Mouse (Mus musculus): Measurements from ENCODE around the gene Oaz1.

Gene Oaz1

GRCm38 (mm10) chr10:80854913-80855748, 28.7 kb downstream of the Oaz1 start, which contains the start of the genes Lsm7 and Sppl2b:
Gene Lsm7, minus strand, starts transcription at chr10:80855209.
Gene Sppl2b, plus strand, starts transcription at chr10:80855275.
- DNase-seq = peak; percentile 95

DNA sequence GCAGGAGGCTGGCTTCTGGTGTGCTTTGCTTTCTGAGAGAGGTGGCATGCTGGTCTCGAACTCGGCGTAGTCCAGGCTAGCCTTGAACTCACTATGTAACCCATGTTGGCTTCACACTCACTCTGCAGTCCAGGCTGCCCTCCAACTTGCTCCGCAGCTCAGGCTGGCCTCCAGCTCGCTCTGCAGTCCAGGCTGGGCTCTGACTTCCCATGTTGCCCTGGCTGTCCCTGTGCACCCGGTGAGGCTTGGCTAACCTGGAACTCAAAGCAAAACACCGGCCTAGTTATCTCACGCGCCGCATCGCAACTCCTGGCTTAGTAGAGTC, 29.3 kb downstream of the Oaz1 start:
- DNase-seq = no peak

DNA sequence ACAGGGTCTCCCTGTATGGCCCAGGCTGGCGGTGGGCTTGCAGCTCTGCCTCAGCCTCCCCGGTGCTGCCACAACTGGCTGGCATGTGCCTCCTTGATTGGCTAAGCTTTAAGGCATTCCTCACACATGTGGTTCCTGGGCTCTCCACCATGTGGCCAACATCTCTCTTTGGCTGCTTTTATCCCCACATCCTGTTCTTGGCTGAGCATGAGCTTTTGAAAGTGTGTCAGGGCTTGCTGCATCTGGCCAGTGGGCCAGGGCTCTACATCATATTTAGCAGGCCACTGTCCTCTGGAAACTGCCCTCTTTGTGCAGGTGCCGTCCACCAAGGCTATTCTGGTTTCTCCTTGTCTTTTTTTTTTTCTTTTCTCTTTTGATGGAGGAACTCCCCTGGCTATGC, 29.8 kb downstream of the Oaz1 start:
- DNase-seq = peak; percentile 15

GRCm38 (mm10) chr10:80856908-80857307, 30.5 kb downstream of the Oaz1 start:
- DNase-seq = no peak

DNA sequence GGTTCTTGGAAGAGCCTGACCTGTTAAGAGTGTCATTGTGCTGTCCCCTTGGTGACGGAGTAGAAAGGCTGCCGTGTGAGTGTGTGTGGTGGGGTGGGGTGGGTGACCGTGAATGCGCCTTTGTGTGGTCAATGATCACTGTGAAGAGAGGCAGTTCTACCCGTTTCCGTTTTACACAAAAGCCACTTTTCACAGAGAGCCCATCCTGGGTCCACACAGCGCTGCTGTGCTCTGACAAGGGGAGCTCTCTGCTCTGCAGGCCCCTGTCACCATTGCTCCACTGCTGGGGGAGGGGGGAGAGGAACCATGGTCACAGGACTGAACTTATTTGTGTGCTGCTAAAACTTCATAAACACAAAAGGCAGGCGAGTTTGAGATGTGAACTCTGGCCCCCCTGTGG, 30.9 kb downstream of the Oaz1 start:
- DNase-seq = no peak

DNA sequence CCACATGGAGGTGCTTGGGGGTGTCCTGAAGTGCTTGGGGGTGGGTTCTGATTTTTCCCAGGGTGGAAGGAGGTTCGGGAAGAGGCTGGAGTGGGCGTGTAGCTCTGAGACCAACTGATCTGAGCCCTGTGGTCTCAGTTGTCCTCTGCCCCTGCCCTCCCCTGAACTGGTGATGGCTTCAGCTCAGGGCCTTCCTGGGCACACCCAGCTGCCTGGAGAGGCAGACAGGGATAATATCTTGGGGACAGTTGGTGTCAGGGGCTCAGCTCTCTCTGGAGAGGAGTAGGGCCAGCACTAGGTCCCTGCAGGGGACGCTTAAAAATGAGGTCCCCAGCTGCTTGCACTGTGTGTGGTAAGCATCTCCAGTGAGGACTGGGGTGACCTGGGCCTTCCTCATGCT, 31.4 kb downstream of the Oaz1 start:
- DNase-seq = no peak

DNA sequence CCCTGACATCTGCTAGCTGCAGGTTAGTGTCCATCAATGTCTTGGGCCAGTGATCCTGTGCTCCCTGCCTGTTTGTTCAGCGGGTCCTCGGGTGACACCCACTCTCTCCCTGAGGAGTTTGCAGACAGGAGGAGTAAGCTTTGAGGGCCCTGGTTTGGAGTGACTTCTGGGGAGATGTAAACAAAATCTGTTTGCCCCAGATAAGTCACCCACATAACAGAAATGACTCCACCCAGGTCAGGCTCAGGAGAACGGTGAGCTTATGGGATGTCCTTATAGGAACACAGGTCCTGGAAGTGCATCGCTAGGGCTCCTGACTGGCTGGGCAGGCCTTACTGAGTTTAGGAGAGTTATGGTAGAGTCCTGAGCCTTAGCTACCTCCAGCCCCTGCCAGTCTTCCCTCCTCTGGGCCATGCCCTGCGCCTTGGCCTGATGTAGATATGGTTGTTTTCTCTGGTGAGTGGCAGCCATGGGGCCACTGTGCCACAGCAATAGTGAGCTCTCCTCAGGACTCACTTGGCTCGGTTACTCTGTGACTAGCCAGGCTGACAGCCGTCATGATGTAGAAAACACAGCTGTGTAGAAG, 32.0 kb downstream of the Oaz1 start:
- no peak for DNase-seq

DNA sequence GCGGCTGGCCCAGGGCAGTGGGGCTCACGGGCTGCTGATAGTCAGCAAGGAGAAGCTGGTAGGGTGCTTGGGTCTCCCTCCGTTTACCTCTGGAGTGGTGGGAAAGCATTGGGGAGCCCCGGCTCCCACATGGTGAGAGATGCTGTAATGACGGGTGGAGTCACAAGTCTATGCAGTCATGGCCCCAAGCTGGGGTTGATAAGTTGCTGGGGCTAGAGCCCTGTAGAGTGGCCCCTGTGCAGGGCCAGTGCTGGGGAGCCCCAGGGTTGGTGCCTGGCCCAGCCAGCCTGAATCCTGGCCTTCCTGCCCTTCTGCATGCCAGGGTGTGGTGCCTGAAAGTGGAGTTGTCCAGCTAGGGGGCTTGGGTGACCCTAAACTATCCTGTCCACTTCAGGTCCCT, 35.8 kb downstream of the Oaz1 start:
- no peak for DNase-seq

- DNase-seq = no peak
Measured at GRCm38 (mm10) chr10:80864446-80864845, 38.0 kb downstream of the Oaz1 start.

- DNase-seq = no peak
Measured at GRCm38 (mm10) chr10:80870993-80871392, 44.5 kb downstream of the Oaz1 start.

GRCm38 (mm10) chr10:80871581-80871980, 45.1 kb downstream of the Oaz1 start, which contains the start of gene Tmprss9:
Gene Tmprss9, plus strand, starts transcription at chr10:80871848.
- DNase-seq = no peak

GRCm38 (mm10) chr10:80874035-80874434, 47.6 kb downstream of the Oaz1 start:
- no peak for DNase-seq

GRCm38 (mm10) chr10:80876028-80876427, 49.6 kb downstream of the Oaz1 start:
- DNase-seq = peak; percentile 78

DNA sequence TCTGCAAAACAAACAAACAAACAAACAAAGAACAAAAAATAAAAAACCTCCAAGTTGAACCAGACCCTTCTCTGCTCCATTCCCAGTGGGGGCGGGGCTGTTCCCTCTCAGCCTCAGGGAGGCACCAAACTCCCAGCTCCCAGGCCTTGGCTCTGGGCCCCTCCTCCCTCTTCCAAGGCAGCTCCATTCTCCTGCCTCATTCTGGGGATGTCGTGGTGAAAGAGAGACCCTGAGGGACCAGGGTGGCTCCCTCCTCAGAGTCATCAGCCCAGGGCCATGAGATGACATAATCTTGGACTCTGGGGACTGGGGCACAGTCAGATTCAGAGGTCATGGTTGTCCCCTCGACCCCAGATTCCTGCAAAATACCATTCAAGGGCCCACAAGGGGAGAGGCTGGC, 50.1 kb downstream of the Oaz1 start:
- DNase-seq = no peak
